Mouse (Mus musculus): ENCODE data around the gene 9130213A22Rik.

9130213A22Rik gene

GRCm38 (mm10) chr11:69122336-69122951 is at the start of gene 9130213A22Rik:
Gene 9130213A22Rik (minus strand): TSS chr11:69122589.
- DNase-seq (ENCODE audit: inconsistent age in 2 of 2, low spot score in 1 of 2): peak; percentile 93 to 97

GRCm38 (mm10) chr11:69171626-69172025 is 49.2 kb upstream of the 9130213A22Rik start:
- peak; percentile 46 to 81 for DNase-seq (ENCODE audit: inconsistent age in 2 of 2, low spot score in 1 of 2)

GRCm38 (mm10) chr11:69169313-69169712 is 46.9 kb upstream of the 9130213A22Rik start:
- DNase-seq (ENCODE audit: inconsistent age in 2 of 2, low spot score in 1 of 2): no peak

- DNase-seq (ENCODE audit: inconsistent age in 2 of 2, low spot score in 1 of 2): no peak
These were observed 34.4 kb upstream of the 9130213A22Rik start, which contains the start of gene Alox12b for GRCm38 (mm10) chr11:69156800-69157199. Gene Alox12b (plus strand): TSS chr11:69156989.

- DNase-seq (ENCODE audit: inconsistent age in 2 of 2, low spot score in 1 of 2): no peak
These were observed 33.0 kb upstream of the 9130213A22Rik start for GRCm38 (mm10) chr11:69155351-69155750.

GRCm38 (mm10) chr11:69153831-69154230 is 31.4 kb upstream of the 9130213A22Rik start:
- no peak for DNase-seq (ENCODE audit: inconsistent age in 2 of 2, low spot score in 1 of 2)

GRCm38 (mm10) chr11:69151004-69151403 is 28.6 kb upstream of the 9130213A22Rik start:
- no peak for DNase-seq (ENCODE audit: inconsistent age in 2 of 2, low spot score in 1 of 2)

- DNase-seq (ENCODE audit: inconsistent age in 2 of 2, low spot score in 1 of 2): peak; percentile 65 to 85
These were observed 28.1 kb upstream of the 9130213A22Rik start for GRCm38 (mm10) chr11:69150444-69150843.

GRCm38 (mm10) chr11:69149728-69150127 is 27.3 kb upstream of the 9130213A22Rik start:
- no peak for DNase-seq (ENCODE audit: inconsistent age in 2 of 2, low spot score in 1 of 2)

GRCm38 (mm10) chr11:69148451-69148960 is 26.1 kb upstream of the 9130213A22Rik start:
- peak; percentile 36 to 59 for DNase-seq (ENCODE audit: inconsistent age in 2 of 2, low spot score in 1 of 2)

- peak in 1 of 2 experiments; percentile 81 for DNase-seq (ENCODE audit: inconsistent age in 2 of 2, low spot score in 1 of 2)
These were observed 25.2 kb upstream of the 9130213A22Rik start for GRCm38 (mm10) chr11:69147546-69147945.

GRCm38 (mm10) chr11:69135361-69135760 is 13.0 kb upstream of the 9130213A22Rik start:
- DNase-seq (ENCODE audit: inconsistent age in 2 of 2, low spot score in 1 of 2): no peak

GRCm38 (mm10) chr11:69134622-69134968 is 12.2 kb upstream of the 9130213A22Rik start:
- DNase-seq (ENCODE audit: inconsistent age in 2 of 2, low spot score in 1 of 2): no peak

- peak; percentile 72 to 93 for DNase-seq (ENCODE audit: inconsistent age in 2 of 2, low spot score in 1 of 2)
These were observed 11.7 kb upstream of the 9130213A22Rik start for GRCm38 (mm10) chr11:69133923-69134621.

GRCm38 (mm10) chr11:69133566-69133922 is 11.2 kb upstream of the 9130213A22Rik start:
- DNase-seq (ENCODE audit: inconsistent age in 2 of 2, low spot score in 1 of 2): no peak

- DNase-seq (ENCODE audit: inconsistent age in 2 of 2, low spot score in 1 of 2): no peak
These were observed 6.2 kb upstream of the 9130213A22Rik start for GRCm38 (mm10) chr11:69128426-69129122.

- peak; percentile 12 to 47 for DNase-seq (ENCODE audit: inconsistent age in 2 of 2, low spot score in 1 of 2)
These were observed 4.3 kb upstream of the 9130213A22Rik start for GRCm38 (mm10) chr11:69126706-69127095.

- DNase-seq (ENCODE audit: inconsistent age in 2 of 2, low spot score in 1 of 2): peak in 1 of 2 experiments; percentile 51
These were observed 3.7 kb upstream of the 9130213A22Rik start for GRCm38 (mm10) chr11:69125919-69126705.

GRCm38 (mm10) chr11:69125852-69125918 is 3.3 kb upstream of the 9130213A22Rik start, which contains the start of gene Aloxe3:
Gene Aloxe3 (plus strand): TSS chr11:69125896.
- DNase-seq (ENCODE audit: inconsistent age in 2 of 2, low spot score in 1 of 2): no peak

GRCm38 (mm10) chr11:69125041-69125851 is 2.9 kb upstream of the 9130213A22Rik start:
- DNase-seq (ENCODE audit: inconsistent age in 2 of 2, low spot score in 1 of 2): peak; percentile 88 to 97

GRCm38 (mm10) chr11:69124498-69124847 is 2.1 kb upstream of the 9130213A22Rik start:
- DNase-seq (ENCODE audit: inconsistent age in 2 of 2, low spot score in 1 of 2): peak; percentile 59 to 92
